Mouse (Mus musculus): ENCODE measurements around the gene Zfp598. TPM values are rescaled to one million over a fixed set of nuclear protein-coding genes. Genes with fewer than 3 reads are reported as not detected.

The Zfp598 gene
- polyA plus RNA-seq, 1 experiment from 2014 or later: 12.5 TPM

DNA sequence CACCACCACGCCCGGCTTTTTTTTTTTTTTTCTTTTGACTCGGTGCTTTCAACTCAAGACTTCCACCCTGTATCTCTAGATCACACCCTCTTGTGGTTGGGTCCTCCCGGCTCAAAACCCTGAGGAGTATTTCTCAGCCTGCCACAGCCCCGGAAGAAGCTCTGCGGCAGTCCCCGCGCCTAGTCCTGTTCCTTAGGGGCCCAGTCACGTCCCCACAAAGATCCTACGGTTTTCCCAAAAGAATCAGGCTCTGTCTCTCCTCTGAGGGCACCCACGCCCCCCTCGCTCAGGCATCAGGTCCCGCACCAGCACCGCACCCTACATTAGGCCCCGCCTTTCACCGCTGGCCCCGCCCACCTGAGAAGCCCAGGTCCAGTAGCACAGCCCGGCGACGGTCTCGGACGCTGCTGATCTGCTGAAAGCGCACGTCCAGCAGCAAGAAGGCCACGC is 17.7 kb downstream of the Zfp598 start:
- Histone ChIP-seq H3K9ac (peak overlapping the region; percentile 12; the same call in 1 of the 2 replicates), H3K4me2 (peak overlapping the region; percentile 65), H3K27me3 (peaks cover 50% of the 10 kb centered on the region), H3K36me3 (peaks cover 4% of the 10 kb centered on the region; the same call in 1 of the 2 replicates), H3K9me3 (replicated peaks) (no peaks in the 10 kb centered on the region), H3K27ac (no peak overlapping the region), H3K4me1 (replicated peaks) (peaks cover 20% of the 10 kb centered on the region), H3K4me3 (peak overlapping the region; percentile 41)
- ATAC-seq (replicated peaks; ENCODE audit: insufficient number of reproducible peaks, insufficient read depth, low FRiP score, low read depth): peak; percentile 56
- WGBS: 3% methylated on average over 25 of the region's 25 CpGs

DNA sequence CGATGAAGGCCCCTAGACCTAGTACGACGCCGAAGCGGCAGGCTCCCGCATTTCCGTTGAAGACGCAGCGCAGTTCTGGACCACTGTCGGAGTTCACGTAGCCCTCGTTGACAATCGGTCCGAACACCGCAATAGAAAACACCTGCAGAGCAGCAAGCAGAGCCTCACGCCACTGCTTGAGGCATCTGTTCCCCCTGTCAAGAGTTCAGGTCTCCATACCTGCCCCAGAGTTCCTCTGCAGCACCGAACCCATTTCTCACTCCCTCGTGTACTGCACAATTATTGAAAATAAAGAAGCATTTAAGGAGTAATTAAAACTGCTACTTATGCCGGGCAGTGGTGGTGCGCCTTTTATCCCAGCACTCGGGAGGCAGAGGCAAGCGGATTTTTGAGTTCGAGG is 18.1 kb downstream of the Zfp598 start:
- Histone ChIP-seq H3K4me2 (peak overlapping the region; percentile 65), H3K9ac (peak overlapping the region; percentile 12; the same call in 1 of the 2 replicates), H3K4me1 (replicated peaks) (peaks cover 20% of the 10 kb centered on the region), H3K27me3 (peaks cover 50% of the 10 kb centered on the region), H3K27ac (no peak overlapping the region), H3K4me3 (peak overlapping the region; percentile 41), H3K36me3 (peaks cover under 1% of the 10 kb centered on the region; the same call in 1 of the 2 replicates), H3K9me3 (replicated peaks) (no peaks in the 10 kb centered on the region)
- WGBS: 21% methylated on average over 23 of the region's 23 CpGs
- no peak for ATAC-seq (replicated peaks; ENCODE audit: insufficient number of reproducible peaks, insufficient read depth, low FRiP score, low read depth)

DNA sequence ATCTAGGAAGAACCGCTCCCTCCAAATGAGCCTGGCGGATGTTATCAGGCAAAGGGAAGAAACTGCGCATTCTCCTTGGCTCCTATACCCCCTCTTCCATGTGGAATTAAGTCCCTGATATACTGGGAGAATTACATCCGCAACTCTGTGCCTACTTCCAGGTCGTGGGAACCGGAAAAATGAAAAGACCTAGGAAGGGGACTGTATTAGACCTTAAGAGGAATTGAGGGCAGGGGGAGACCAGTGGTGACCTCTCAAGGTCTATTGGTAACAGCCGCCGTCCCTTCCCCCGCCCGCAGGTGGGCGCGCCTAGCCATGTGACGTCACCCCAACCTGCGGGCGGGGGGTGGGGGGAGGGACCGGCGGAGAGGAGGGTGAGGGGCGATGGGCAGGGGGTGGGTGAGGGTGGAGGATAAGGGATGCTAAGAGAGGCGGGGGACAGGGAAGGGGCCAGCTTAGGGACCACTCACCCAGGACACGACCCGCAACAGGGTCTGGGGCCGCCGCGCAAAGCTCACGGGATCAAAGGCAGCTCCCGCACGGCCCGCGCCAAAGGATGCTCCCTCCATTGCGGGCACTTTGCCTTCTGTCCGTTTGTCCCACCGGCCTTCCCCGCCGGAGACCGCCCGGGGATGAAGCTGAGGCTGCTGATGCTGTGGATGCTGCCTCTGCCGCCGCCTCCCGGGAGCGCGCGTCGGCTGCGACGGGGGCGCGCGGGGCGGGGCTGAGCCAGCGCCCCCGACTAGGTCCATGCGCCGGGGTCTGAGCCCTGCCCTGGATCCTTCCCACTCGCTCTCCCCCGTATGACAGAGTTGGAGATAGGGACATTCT is 20.0 kb downstream of the Zfp598 start, which contains the start of gene Syngr3:
Gene Syngr3 (minus strand): TSS at position 705 of the 831 bp plus-strand sequence.
- H3K9me3 ChIP-seq (replicated peaks): no peaks in the 10 kb centered on the region
- H3K27ac ChIP-seq: no peak within 1 kb of the TSS
- peaks cover 23% of the 10 kb centered on the region for H3K4me1 ChIP-seq (replicated peaks)
- H3K4me2 ChIP-seq: peak within 1 kb of the TSS; percentile 89
- H3K4me3 ChIP-seq: peak within 1 kb of the TSS; percentile 53
- WGBS: under 1% methylated on average over 54 of the region's 55 CpGs
- no peak for ATAC-seq (replicated peaks; ENCODE audit: insufficient number of reproducible peaks, insufficient read depth, low FRiP score, low read depth)
- peak within 1 kb of the TSS; percentile 41 for H3K9ac ChIP-seq
- peaks cover 50% of the 10 kb centered on the region for H3K27me3 ChIP-seq
- peaks cover 7% of the 10 kb centered on the region; the same call in 1 of the 2 replicates for H3K36me3 ChIP-seq

DNA sequence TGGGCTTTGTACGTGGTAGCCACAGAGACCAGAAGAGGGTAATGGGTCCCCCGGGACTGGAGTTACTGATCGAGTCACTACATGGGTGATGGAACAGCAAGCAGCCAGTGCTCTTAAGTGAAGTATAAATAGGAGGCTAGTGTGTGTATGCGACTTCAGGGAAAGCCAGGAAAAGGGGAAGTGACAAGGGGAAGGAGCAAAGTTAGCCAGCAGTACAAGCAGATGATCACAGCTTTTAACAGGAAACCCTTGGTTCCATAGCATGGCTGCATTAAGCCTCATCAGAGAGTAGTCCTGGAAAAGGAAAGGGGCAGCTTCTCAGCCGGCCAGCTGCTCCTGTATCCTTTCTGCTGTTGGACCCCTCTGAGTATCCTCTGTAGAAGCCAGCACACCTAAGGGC is 22.9 kb downstream of the Zfp598 start:
- Histone ChIP-seq H3K27ac (no peak overlapping the region), H3K27me3 (peaks cover 38% of the 10 kb centered on the region), H3K36me3 (peaks cover 7% of the 10 kb centered on the region; the same call in 1 of the 2 replicates), H3K9me3 (replicated peaks) (no peaks in the 10 kb centered on the region), H3K4me3 (no peak overlapping the region), H3K4me2 (no peak overlapping the region), H3K9ac (no peak overlapping the region), H3K4me1 (replicated peaks) (peaks cover 32% of the 10 kb centered on the region)
- WGBS: 84% methylated on average over 5 of the region's 5 CpGs
- ATAC-seq (replicated peaks; ENCODE audit: insufficient number of reproducible peaks, insufficient read depth, low FRiP score, low read depth): no peak

DNA sequence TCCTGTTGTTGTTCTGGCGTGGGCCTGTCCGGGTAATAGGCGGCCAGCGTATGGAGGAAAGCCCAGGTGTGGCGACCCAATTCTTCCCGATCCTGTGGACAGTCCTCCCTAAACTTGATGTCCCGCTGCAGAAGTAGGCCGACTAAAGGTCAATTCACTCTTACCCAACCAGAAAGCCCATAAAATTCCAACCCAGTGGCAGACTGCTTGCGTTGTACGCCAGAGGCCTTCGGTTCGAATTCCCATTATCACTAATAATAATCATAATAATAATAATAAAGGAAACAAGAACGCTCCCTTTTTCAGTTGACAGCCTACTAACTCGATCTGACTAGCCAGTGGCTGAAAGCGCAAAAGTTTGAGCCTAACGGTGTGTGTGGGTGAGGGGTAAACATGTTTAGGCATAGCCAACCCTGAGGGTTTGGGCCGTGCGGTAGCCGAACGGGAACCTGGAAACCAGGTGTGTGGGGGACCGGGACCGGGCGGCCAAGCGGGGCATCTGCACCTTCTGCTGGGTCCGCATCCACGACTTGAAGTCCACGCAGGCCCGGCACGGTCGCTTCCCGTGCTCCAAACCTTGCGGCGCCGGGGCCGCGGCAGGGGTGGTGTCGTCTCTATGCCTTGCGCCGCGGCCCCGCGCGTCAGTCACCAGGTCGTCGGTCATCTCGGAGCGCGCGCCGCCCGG is 26.0 kb downstream of the Zfp598 start:
- Histone ChIP-seq H3K27me3 (peaks cover 8% of the 10 kb centered on the region), H3K36me3 (peaks cover 17% of the 10 kb centered on the region), H3K4me2 (peak overlapping the region; percentile 92), H3K27ac (peak overlapping the region; percentile 81), H3K9me3 (replicated peaks) (no peaks in the 10 kb centered on the region), H3K4me1 (replicated peaks) (peaks cover 21% of the 10 kb centered on the region), H3K4me3 (peak overlapping the region; percentile 76), H3K9ac (peak overlapping the region; percentile 76)
- 13% methylated on average over 31 of the region's 51 CpGs for WGBS
- ATAC-seq (replicated peaks; ENCODE audit: insufficient number of reproducible peaks, insufficient read depth, low FRiP score, low read depth): no peak; the same call in 1 of the 2 replicates

GRCm38 (mm10) chr17:24696011-24696697 is 26.7 kb downstream of the Zfp598 start, which contains the start of the genes Gfer and Noxo1:
Gfer (minus strand) TSS chr17:24696156.
Noxo1 (plus strand) TSS chr17:24696234.
- Histone ChIP-seq H3K27me3 (peaks cover under 1% of the 10 kb centered on the region; the same call in 1 of the 2 replicates), H3K4me3 (peak within 1 kb of the TSS; percentile 76), H3K4me2 (peak within 1 kb of the TSS; percentile 92), H3K9me3 (replicated peaks) (no peaks in the 10 kb centered on the region), H3K9ac (peak within 1 kb of the TSS; percentile 76), H3K36me3 (peaks cover 24% of the 10 kb centered on the region), H3K27ac (peak within 1 kb of the TSS; percentile 81), H3K4me1 (replicated peaks) (peaks cover 21% of the 10 kb centered on the region)
- under 1% methylated on average over 62 of the region's 76 CpGs for WGBS
- peak; percentile 94 for ATAC-seq (replicated peaks; ENCODE audit: insufficient number of reproducible peaks, insufficient read depth, low FRiP score, low read depth)

DNA sequence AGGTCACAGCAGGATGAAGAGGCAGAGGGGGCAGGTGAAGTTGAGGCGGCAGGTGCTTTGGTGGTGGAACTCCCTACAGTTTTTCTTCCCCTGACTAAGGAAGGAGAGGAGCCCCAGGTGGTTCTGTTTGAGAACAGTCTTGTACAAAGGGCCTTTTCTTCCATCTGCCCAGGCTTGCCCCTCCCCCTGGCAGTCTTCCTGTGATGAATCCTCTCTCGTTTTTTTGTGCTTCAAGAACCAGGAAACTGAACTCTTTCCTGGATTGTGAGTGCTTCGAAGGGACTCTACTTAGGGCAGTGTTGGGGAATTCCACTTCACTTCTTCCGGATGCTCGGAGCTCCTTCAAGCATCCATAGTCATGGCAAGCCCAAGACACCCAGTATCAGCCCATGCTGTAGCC is 28.5 kb downstream of the Zfp598 start:
- Histone ChIP-seq H3K9ac (no peak overlapping the region), H3K27me3 (no peaks in the 10 kb centered on the region), H3K9me3 (replicated peaks) (no peaks in the 10 kb centered on the region), H3K36me3 (peaks cover 39% of the 10 kb centered on the region), H3K4me3 (no peak overlapping the region), H3K27ac (no peak overlapping the region), H3K4me2 (no peak overlapping the region), H3K4me1 (replicated peaks) (peaks cover 21% of the 10 kb centered on the region)
- no peak for ATAC-seq (replicated peaks; ENCODE audit: insufficient number of reproducible peaks, insufficient read depth, low FRiP score, low read depth)
- whole genome bisulfite sequencing: 21% methylated on average over 5 of the region's 5 CpGs

GRCm38 (mm10) chr17:24698715-24699114 is 29.2 kb downstream of the Zfp598 start:
- H3K27ac ChIP-seq: no peak overlapping the region
- no peak overlapping the region for H3K4me2 ChIP-seq
- WGBS: 67% methylated on average over 9 of the region's 9 CpGs
- H3K36me3 ChIP-seq: peaks cover 39% of the 10 kb centered on the region
- ATAC-seq (replicated peaks; ENCODE audit: insufficient number of reproducible peaks, insufficient read depth, low FRiP score, low read depth): no peak
- no peak overlapping the region for H3K9ac ChIP-seq
- peaks cover 21% of the 10 kb centered on the region for H3K4me1 ChIP-seq (replicated peaks)
- H3K4me3 ChIP-seq: no peak overlapping the region
- H3K9me3 ChIP-seq (replicated peaks): no peaks in the 10 kb centered on the region
- H3K27me3 ChIP-seq: no peaks in the 10 kb centered on the region

DNA sequence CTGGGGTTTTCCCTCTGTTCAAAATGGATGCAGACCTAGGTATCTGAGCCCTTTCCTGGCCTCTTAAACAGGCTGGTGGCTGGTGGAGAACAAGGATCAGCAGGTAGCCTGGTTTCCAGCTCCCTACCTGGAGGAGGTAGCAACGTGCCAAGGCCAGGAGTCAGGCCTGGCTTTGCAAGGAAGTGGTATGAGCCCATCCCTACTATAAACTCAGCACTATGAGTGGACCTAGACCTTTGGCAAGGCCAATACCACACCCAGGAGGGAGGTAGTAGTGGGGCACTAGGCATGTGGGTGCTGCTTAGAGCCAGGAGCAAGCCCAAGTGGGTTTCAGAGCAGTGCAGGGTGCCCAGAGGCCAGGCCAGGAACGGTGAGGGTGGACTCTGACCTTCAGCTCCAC is 30.0 kb downstream of the Zfp598 start:
- 85% methylated on average over 2 of the region's 2 CpGs for WGBS
- no peaks in the 10 kb centered on the region for H3K9me3 ChIP-seq (replicated peaks)
- no peak overlapping the region for H3K4me2 ChIP-seq
- no peak for ATAC-seq (replicated peaks; ENCODE audit: insufficient number of reproducible peaks, insufficient read depth, low FRiP score, low read depth)
- H3K4me1 ChIP-seq (replicated peaks): peaks cover 18% of the 10 kb centered on the region
- H3K36me3 ChIP-seq: peaks cover 46% of the 10 kb centered on the region
- H3K9ac ChIP-seq: no peak overlapping the region
- H3K4me3 ChIP-seq: no peak overlapping the region
- no peak overlapping the region for H3K27ac ChIP-seq
- no peaks in the 10 kb centered on the region for H3K27me3 ChIP-seq

DNA sequence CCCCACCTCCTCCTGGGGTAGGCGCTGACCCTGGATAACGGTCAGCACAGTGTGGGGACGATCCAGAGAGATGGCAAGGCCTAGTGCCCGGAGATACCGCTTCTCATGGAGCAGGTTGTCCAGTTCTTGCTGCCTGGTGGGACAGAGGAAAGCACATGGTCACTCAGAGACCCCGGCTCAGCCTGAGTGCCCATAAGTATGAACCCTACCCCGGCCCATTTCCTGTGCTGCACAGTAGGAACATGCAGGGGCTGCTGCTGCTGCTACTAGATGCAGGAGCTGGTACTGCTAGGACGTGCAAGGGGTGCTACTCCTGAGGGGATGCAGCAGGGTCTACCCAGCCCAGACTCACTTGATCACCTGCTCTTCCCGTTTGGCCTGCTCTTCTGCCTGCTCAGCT is 31.8 kb downstream of the Zfp598 start:
- H3K9ac ChIP-seq: no peak overlapping the region
- H3K36me3 ChIP-seq: peaks cover 49% of the 10 kb centered on the region
- no peak for ATAC-seq (replicated peaks; ENCODE audit: insufficient number of reproducible peaks, insufficient read depth, low FRiP score, low read depth)
- no peaks in the 10 kb centered on the region for H3K27me3 ChIP-seq
- no peaks in the 10 kb centered on the region for H3K9me3 ChIP-seq (replicated peaks)
- H3K27ac ChIP-seq: no peak overlapping the region
- H3K4me2 ChIP-seq: no peak overlapping the region
- WGBS: 93% methylated on average over 9 of the region's 9 CpGs
- peaks cover 15% of the 10 kb centered on the region for H3K4me1 ChIP-seq (replicated peaks)
- no peak overlapping the region for H3K4me3 ChIP-seq

GRCm38 (mm10) chr17:24705821-24706220 is 36.3 kb downstream of the Zfp598 start:
- WGBS: 93% methylated on average over 3 of the region's 3 CpGs

More at GRCm38 (mm10) chr17:24705821-24706220, 36.3 kb downstream of the Zfp598 start:
- no peak overlapping the region for H3K27ac ChIP-seq
- H3K4me3 ChIP-seq: no peak overlapping the region
- peaks cover 18% of the 10 kb centered on the region for H3K4me1 ChIP-seq (replicated peaks)
- H3K36me3 ChIP-seq: peaks cover 35% of the 10 kb centered on the region
- H3K4me2 ChIP-seq: no peak overlapping the region
- no peaks in the 10 kb centered on the region for H3K9me3 ChIP-seq (replicated peaks)
- H3K27me3 ChIP-seq: no peaks in the 10 kb centered on the region
- H3K9ac ChIP-seq: no peak overlapping the region
- ATAC-seq (replicated peaks; ENCODE audit: insufficient number of reproducible peaks, insufficient read depth, low FRiP score, low read depth): no peak
